Comparison of ENCODE assay signal across 18 mouse cellular contexts in the genomic region with DNA sequence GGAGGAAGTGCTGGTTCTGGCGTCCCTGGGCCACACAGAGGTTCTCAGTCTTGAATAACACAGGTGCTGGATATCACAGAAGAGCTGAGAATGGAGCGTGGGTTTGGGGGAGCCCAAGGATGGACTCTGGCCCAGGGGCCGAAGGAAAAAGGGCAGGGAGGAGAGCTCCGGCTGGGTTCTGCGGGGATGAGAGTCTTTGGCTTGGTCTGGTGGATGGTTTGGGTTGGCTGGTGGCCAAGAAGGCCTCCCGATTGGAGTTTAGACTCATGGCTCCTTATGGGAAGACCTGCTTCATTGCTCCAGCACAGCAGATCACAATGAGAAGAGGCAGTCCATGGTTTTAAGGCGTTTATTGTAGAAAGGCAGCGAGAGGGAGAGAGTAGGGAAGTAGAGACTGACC.
DNase-seq lines count a peak whose midpoint lies in the region; ATAC-seq and TF ChIP-seq lines count a peak whose summit lies in the region.
"Had no signal": no experiment of that assay in that cellular context is flagged by ENCODE, and none has a peak within 500 bp of the region (broad histone marks: within the 10 kb centered on the region; RNA-seq: fewer than 3 reads in every experiment).

No protein-coding gene starts in this region.

- H3K27ac ChIP-seq in heart, embryonic 13.5 days (replicated peaks) = peak overlapping the region; percentile 83
- H3K27ac ChIP-seq in ES-E14 (ENCODE audit: insufficient read depth, low read depth, low read length, poor library complexity, severe bottlenecking) = no peak overlapping the region
- H3K27ac ChIP-seq: forebrain, embryonic 13.5 days; hindbrain, embryonic 12.5 days; neural tube, embryonic 13.5 days had no signal

- ATAC-seq in heart, embryonic 13.5 days (ENCODE audit: extremely low read depth, insufficient number of reproducible peaks, low FRiP score, low TSS enrichment) = no peak
- ATAC-seq: forebrain, embryonic 13.5 days had no signal

- no peak overlapping the region for H3K4me3 ChIP-seq in heart, embryonic 13.5 days
- peak overlapping the region; percentile 46 to 59; a peak in 3 of 4 replicates for H3K4me3 ChIP-seq in ES-E14 (ENCODE audit: insufficient read depth in 1 of 2, low read depth in 1 of 2, low read length in 2 of 2, poor library complexity in 1 of 2, severe bottlenecking in 1 of 2)
- H3K4me3 ChIP-seq: erythroblast, embryonic 14.5 days; forebrain, embryonic 13.5 days; hindbrain, embryonic 12.5 days; megakaryocyte, embryonic 14.5 days; neural tube, embryonic 13.5 days had no signal

- no peaks in the 10 kb centered on the region for H3K27me3 ChIP-seq in heart, embryonic 13.5 days (replicated peaks)
- H3K27me3 ChIP-seq: forebrain, embryonic 13.5 days; neural tube, embryonic 13.5 days had no signal

- peaks cover 38% of the 10 kb centered on the region for H3K4me1 ChIP-seq in heart, embryonic 13.5 days
- H3K4me1 ChIP-seq in ES-E14 (ENCODE audit: control insufficient read depth in 2 of 2, insufficient read depth in 2 of 2, low read length in 2 of 2, poor library complexity in 1 of 2) = no peaks in the 10 kb centered on the region

- H3K4me2 ChIP-seq in heart, embryonic 13.5 days = no peak overlapping the region
- H3K4me2 ChIP-seq: forebrain, embryonic 13.5 days; hindbrain, embryonic 12.5 days; neural tube, embryonic 13.5 days had no signal

- H3K9me3 ChIP-seq in heart, embryonic 13.5 days = no peaks in the 10 kb centered on the region
- no peaks in the 10 kb centered on the region for H3K9me3 ChIP-seq in ES-E14 (ENCODE audit: control insufficient read depth, insufficient read depth, low read depth, low read length)
- H3K9me3 ChIP-seq: forebrain, embryonic 13.5 days; hindbrain, embryonic 12.5 days; neural tube, embryonic 13.5 days had no signal

- H3K36me3 ChIP-seq in heart, embryonic 13.5 days = no peaks in the 10 kb centered on the region
- no peaks in the 10 kb centered on the region for H3K36me3 ChIP-seq in ES-E14 (ENCODE audit: control insufficient read depth, insufficient read depth, low read length, poor library complexity, severe bottlenecking)
- H3K36me3 ChIP-seq: G1E; hindbrain, embryonic 12.5 days; neural tube, embryonic 13.5 days had no signal

- 58% methylated on average over 8 of the region's 8 CpGs for WGBS in heart, embryonic 13.5 days

- no peak overlapping the region for H3K9ac ChIP-seq in heart, embryonic 13.5 days
- H3K9ac ChIP-seq in ES-E14 (ENCODE audit: insufficient read depth, low read depth, low read length, poor library complexity, severe bottlenecking) = no peak overlapping the region
- H3K9ac ChIP-seq: forebrain, embryonic 13.5 days; hindbrain, embryonic 12.5 days; neural tube, embryonic 13.5 days had no signal

- intact Hi-C loops in heart, postnatal 14 days (cut with DNase I) = no loop called here

- DNase-seq in heart, postnatal 14 days = no peak
- DNase-seq in kidney, postnatal 14 days = peak; percentile 37
- DNase-seq in kidney, adult 9 months = no peak
- DNase-seq in ES-E14 (ENCODE audit: low read depth, low spot score) = no peak
- DNase-seq in kidney, postnatal 4 days = peak; percentile 53 to 66
- DNase-seq in adrenal gland, adult 18-20 months (ENCODE audit: low spot score in 2 of 2) = no peak
- DNase-seq: cerebellum, adult 18-20 months; liver; lung, postnatal 10 days; midbrain, embryonic 14.5 days; thymus, postnatal 36 days had no signal

- in situ Hi-C loops in ES-E14 (cut with MboI; ENCODE audit: low sequenced_read_pairs in 2 of 2, unreplicated experiment in 2 of 2) = no loop called here

TF ChIP-seq in ES-E14, 5 proteins besides CTCF, POLR2A, EP300 and RAD21:
- no peak for TF ChIP-seq MAFK (IDR thresholded peaks at IDR 0.05; ENCODE audit: insufficient read depth, low read depth, low read length)
- TF ChIP-seq ZC3H11A (IDR thresholded peaks at IDR 0.05; ENCODE audit: borderline replicate concordance, low read depth, low read length) = no peak
- no peak for TF ChIP-seq ZNF384 (IDR thresholded peaks at IDR 0.05; ENCODE audit: low read depth, low read length)
- TF ChIP-seq HCFC1 (IDR thresholded peaks at IDR 0.05; ENCODE audit: borderline replicate concordance, insufficient read depth, low read length) = no peak
- no peak for TF ChIP-seq CHD2 (IDR thresholded peaks at IDR 0.05; ENCODE audit: low read depth, low read length)

Comparison
In these comparisons a context has a peak if more than half of its experiments do, and no peak if none do; other contexts are left out.
1. DNase-seq: peak in kidney, postnatal 14 days (single experiment) and kidney, postnatal 4 days (2 of 2); none in heart, postnatal 14 days (0 of 2), kidney, adult 9 months (single experiment), ES-E14 (single experiment) and adrenal gland, adult 18-20 months (0 of 2).